Mouse (Mus musculus) Patski (cell line): ENCODE data around the gene Gm826. TPM values are rescaled to one million over a fixed set of nuclear protein-coding genes. Genes with fewer than 3 reads are reported as not detected.

Experiments used
- ATAC-seq: fragments of 100-300 bp; one replicate; pipeline ENCODE4 v1.8.0; 2021
- CTCF ChIA-PET: fragments of 350-600 bp; sonication (Branson Sonifier 250); formaldehyde crosslinking; loops from one replicate; lab custom pipeline; 2022; ENCODE audit warnings: inconsistent platforms; lab: Charles Lee
- POLR2A ChIA-PET: fragments of 350-600 bp; sonication (Branson Sonifier 250); formaldehyde crosslinking; loops from one replicate; lab custom pipeline; 2022; ENCODE audit warnings: antibody characterized with exemption, inconsistent platforms; lab: Charles Lee
- DNase-seq: peaks from one replicate; pipeline ENCODE4 v3.0.0-alpha.2; 2011; ENCODE audit warnings: low read depth, low spot score
- H3K27me3 ChIP-seq: fragments of 371-371 bp; one replicate; pipeline ENCODE4 v1.5.1; 2021
- CTCF ChIP-seq: fragments of 100-300 bp; IDR thresholded peaks from one replicate; pipeline ENCODE4 v1.5.1; 2021
- in situ Hi-C: fragments of 300-500 bp; cut with MboI; formaldehyde crosslinking; loops from 3 replicates; pipeline ENCODE4 v1.11.1; 2018; ENCODE audit warnings: low pct_unique_long_range_greater_than_20kb, mixed read lengths
- polyA plus RNA-seq: library from polyadenylated mRNA; unstranded; gene quantifications from one replicate; pipeline ENCODE4 v1.2.3, GENCODE M21; 2021

The Gm826 gene
- polyA plus RNA-seq, 1 experiment from 2014 or later, result 0.35 TPM

- no peak for DNase-seq
- CTCF ChIA-PET, result no interaction called here
These were observed 30.0 kb downstream of the Gm826 start for GRCm38 (mm10) chr2:160303992-160304391.

DNA sequence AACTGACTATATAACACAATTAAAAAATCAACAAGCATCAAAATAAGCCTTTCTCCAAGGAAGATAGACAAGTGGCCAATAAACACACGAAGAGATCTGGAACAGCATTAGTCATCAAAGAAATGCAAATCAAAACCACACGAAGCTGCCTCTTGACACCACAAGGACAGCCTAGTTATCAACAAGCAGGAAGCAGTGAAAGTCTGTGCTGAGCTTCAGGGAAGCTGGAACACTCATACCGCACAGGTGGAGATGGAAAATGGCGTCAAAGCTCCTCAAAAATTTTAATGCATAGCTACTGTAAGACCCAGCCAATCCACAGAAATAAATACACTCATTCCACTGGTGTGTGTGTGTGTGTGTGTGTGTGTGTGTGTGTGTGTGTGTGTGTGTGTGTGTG, 31.9 kb downstream of the Gm826 start:
- no peak for TF ChIP-seq CTCF
- no peak for ATAC-seq
- in situ Hi-C loops, result no loop called here
- ChIA-PET POLR2A (no interaction called here), CTCF (interaction anchor here (1.1 kb wide), 1 partner anchor 9 kb away, joined by 4 read pairs; no protein-coding TSS in a partner anchor)
- DNase-seq, result no peak
- no peaks in the 10 kb centered on the region for H3K27me3 ChIP-seq

More at GRCm38 (mm10) chr2:160303992-160304391, 30.0 kb downstream of the Gm826 start:
- TF ChIP-seq CTCF, result no peak
- no peaks in the 10 kb centered on the region for H3K27me3 ChIP-seq
- POLR2A ChIA-PET, result no interaction called here
- ATAC-seq, result no peak
- in situ Hi-C loops, result no loop called here

DNA sequence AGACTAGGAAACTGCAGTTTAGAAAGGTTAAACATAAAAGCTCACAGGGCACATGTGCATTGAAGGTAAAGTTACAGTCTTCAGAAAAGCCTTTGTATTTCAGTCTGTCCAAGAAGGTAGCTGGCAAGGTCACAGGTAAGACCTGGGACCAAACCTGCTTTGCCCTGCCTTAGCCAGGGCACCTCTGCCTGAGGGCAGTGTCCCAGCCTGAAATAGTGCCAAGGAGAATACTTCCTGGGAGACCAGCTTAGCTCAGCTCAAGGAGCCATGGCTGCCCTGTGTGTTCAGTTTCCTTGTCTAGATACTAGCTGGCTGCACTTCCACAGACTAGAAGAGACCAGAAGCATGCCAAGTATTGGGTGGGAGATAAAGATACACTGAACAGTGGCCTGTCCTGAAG, 35.4 kb downstream of the Gm826 start:
- CTCF ChIA-PET, result interaction anchor here (1.2 kb wide), 2 partner anchors 19 to 66 kb away, joined by 3 read pairs; no protein-coding TSS in a partner anchor
- in situ Hi-C loops, result no loop called here
- no peak for DNase-seq
- POLR2A ChIA-PET, result no interaction called here
- TF ChIP-seq CTCF, result no peak
- no peaks in the 10 kb centered on the region for H3K27me3 ChIP-seq
- no peak for ATAC-seq

DNA sequence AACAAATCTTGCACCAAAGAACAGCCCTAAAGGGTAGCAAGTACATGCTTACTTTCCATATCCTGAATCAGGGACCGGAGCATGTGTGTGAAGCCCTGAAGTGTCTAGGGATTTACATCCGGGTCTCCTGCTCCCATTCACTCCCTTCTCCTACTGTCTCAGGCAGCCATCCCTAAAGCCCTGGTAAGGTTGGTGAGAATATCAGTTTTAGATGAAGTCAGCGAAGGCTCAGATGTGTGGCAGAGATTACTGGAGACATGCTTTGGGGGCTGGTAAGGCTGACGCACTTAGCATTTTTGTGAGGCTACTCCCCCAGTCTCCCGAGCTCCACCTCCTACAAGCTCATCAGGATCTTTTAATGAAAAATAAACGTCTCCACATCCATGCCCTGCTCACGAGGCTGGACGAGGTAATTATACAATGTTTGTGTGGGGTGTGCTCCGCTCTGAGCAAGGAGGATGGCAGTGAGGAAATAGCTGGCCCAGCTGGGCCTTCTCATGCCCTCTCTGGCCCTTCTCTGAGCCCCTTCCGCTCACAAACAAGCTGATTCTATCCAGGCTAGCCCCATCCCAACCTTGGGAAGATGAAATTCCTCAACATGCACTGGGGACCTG, 45.3 kb downstream of the Gm826 start:
- in situ Hi-C loops, result no loop called here
- ATAC-seq (no peak), DNase-seq (no peak)
- no peak for TF ChIP-seq CTCF
- CTCF ChIA-PET, result interaction anchor here (1.2 to 1.6 kb wide), 5 partner anchors 9 to 31 kb away, joined by 3 to 6 read pairs (median 3); no protein-coding TSS in a partner anchor
- POLR2A ChIA-PET, result no interaction called here
- H3K27me3 ChIP-seq, result no peaks in the 10 kb centered on the region

GRCm38 (mm10) chr2:160275959-160276657, 57.9 kb downstream of the Gm826 start:
- no peak for TF ChIP-seq CTCF
- ChIA-PET POLR2A (no interaction called here), CTCF (interaction anchor here (0.9 kb wide), 1 partner anchor 12 kb away, joined by 3 read pairs; no protein-coding TSS in a partner anchor)
- ATAC-seq, result no peak
- H3K27me3 ChIP-seq, result peaks cover 10% of the 10 kb centered on the region
- in situ Hi-C loops, result no loop called here
- DNase-seq, result no peak

DNA sequence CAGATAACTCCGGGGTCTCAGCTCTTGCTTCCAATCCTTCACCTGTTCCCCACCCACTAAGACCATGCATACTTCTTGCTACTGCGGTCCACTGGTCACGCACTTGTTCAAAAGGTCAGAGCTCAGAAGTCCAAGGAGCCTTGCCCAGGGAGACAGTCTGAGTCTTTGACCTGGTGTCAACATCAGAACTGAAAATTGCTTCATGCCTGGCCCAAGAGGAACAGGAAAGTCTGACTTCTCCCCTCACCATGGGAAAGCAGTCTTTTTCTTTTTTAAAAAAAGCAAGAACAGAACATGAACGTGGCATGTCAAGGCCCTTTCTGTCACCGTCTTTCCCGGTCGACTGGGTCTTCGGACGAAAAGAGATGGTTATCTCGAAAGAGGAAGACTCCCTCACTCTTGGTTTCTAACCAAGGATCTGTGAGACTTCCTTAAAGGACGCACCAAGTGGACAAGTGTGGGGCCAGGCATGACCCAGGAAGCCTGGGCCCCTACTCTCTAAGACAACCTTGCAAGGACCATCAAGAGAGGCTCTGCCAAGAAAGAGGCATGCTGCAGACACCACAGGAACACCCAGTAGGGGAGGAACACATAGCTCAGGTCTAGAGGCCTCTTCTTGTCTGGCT, 66.0 kb downstream of the Gm826 start:
- DNase-seq (no peak), ATAC-seq (no peak)
- TF ChIP-seq CTCF, result no peak
- in situ Hi-C loops, result no loop called here
- no peaks in the 10 kb centered on the region for H3K27me3 ChIP-seq
- ChIA-PET CTCF (interaction anchor here (0.7 kb wide), 1 partner anchor 10 kb away, joined by 3 read pairs; no protein-coding TSS in a partner anchor), POLR2A (no interaction called here)

GRCm38 (mm10) chr2:160263861-160264260, 70.1 kb downstream of the Gm826 start:
- H3K27me3 ChIP-seq, result no peaks in the 10 kb centered on the region
- POLR2A ChIA-PET, result interaction anchor here (0.7 kb wide), 1 partner anchor 627 kb away, joined by 3 read pairs; no protein-coding TSS in a partner anchor
- CTCF ChIA-PET, result no interaction called here
- no peak for DNase-seq
- in situ Hi-C loops, result no loop called here
- no peak for ATAC-seq
- no peak for TF ChIP-seq CTCF

GRCm38 (mm10) chr2:160261538-160261937, 72.4 kb downstream of the Gm826 start:
- TF ChIP-seq CTCF, result no peak
- ATAC-seq (peak; percentile 69), DNase-seq (peak; percentile 61)
- in situ Hi-C loops, result no loop called here
- POLR2A ChIA-PET, result no interaction called here
- no peaks in the 10 kb centered on the region for H3K27me3 ChIP-seq
- CTCF ChIA-PET, result no interaction called here

Other genes starting within 250 kb of the Gm826 start
- 11.8 TPM for gene Mafb, start 32.9 kb upstream of the Gm826 start, polyA plus RNA-seq